Mouse (Mus musculus) heart, embryonic 14.5 days (tissue): ENCODE data around the gene 7420426K07Rik. TPM values are rescaled to one million over a fixed set of nuclear protein-coding genes. Genes with fewer than 3 reads are reported as not detected.

Experiments used
- ATAC-seq: fragments of 200-750 bp; cut with Nextera tagmentation; 2 replicates; pipeline ENCODE4 v1.8.0; 2017; ENCODE audit warnings: low read depth, moderate TSS enrichment; ENCODE audit not compliant: insufficient number of reproducible peaks, insufficient read depth, low FRiP score
- H3K27ac ChIP-seq, 2 experiments: fragments of 200-500 bp in 1 of 2; fragments of 300-500 bp in 1 of 2; sonication (generic) in 1 of 2; replicated peaks in 1 of 2; 2 replicates each; pipeline ENCODE4 v1.5.1; 2012 to 2014; ENCODE audit warnings: low read depth in 2 of 2, low read length in 2 of 2, control low read depth in 1 of 2, mild to moderate bottlenecking in 1 of 2, mixed read lengths in 1 of 2; ENCODE audit not compliant: control insufficient read depth in 1 of 2, insufficient read depth in 1 of 2
- H3K27me3 ChIP-seq: fragments of 300-500 bp; sonication (generic); 2 replicates; pipeline ENCODE4 v1.6.1; 2014; ENCODE audit warnings: mild to moderate bottlenecking, low read length, control low read depth; ENCODE audit not compliant: control insufficient read depth, insufficient read depth
- H3K36me3 ChIP-seq: fragments of 300-500 bp; sonication (generic); 2 replicates; pipeline ENCODE4 v1.6.1; 2014; ENCODE audit warnings: mild to moderate bottlenecking, control low read depth, low read length, mixed read lengths; ENCODE audit not compliant: control insufficient read depth, insufficient read depth
- H3K4me1 ChIP-seq, 2 experiments: fragments of 200-500 bp in 1 of 2; fragments of 300-500 bp in 1 of 2; sonication (generic) in 1 of 2; 2 replicates each; pipeline ENCODE4 v1.6.1; 2012 to 2014; ENCODE audit warnings: low read length in 2 of 2, control low read depth in 1 of 2, mixed read lengths in 1 of 2; ENCODE audit not compliant: control insufficient read depth in 2 of 2, insufficient read depth in 2 of 2
- H3K4me2 ChIP-seq: fragments of 300-500 bp; sonication (generic); 2 replicates; pipeline ENCODE4 v1.6.1; 2014; ENCODE audit warnings: mild to moderate bottlenecking, low read length
- H3K4me3 ChIP-seq, 2 experiments: fragments of 200-500 bp in 1 of 2; fragments of 300-500 bp in 1 of 2; sonication (generic) in 1 of 2; 2 replicates each; pipeline ENCODE4 v1.5.1; 2012 to 2014; ENCODE audit warnings: low read length in 2 of 2, mild to moderate bottlenecking in 2 of 2, control low read depth in 1 of 2, low read depth in 1 of 2, moderate library complexity in 1 of 2; ENCODE audit not compliant: control insufficient read depth in 1 of 2, insufficient read depth in 1 of 2
- H3K9ac ChIP-seq: fragments of 300-500 bp; sonication (generic); 2 replicates; pipeline ENCODE4 v1.6.1; 2014; ENCODE audit warnings: mild to moderate bottlenecking, low read length
- H3K9me3 ChIP-seq: fragments of 300-500 bp; sonication (generic); 2 replicates; pipeline ENCODE4 v1.6.1; 2016; ENCODE audit warnings: low read length, control low read depth; ENCODE audit not compliant: control insufficient read depth
- WGBS: fragments of 180-500 bp; shearing (Covaris S2); extraction: QIAGEN DNeasy Blood & Tissue Kit; methylation state at CpG from one replicate; pipeline ENCODE4 v1.1.7; 2014; 5-methylcytosine and 5-hydroxymethylcytosine counted together
- polyA plus RNA-seq: library from polyadenylated mRNA; unstranded; fragments of >200 nt; fragmentation: Nextera tagmentation; extraction: Ambion mirVana; gene quantifications from 2 replicates; pipeline ENCODE4 v1.2.1, GENCODE M21; 2014

Gene 7420426K07Rik
- polyA plus RNA-seq, 1 experiment from 2014 or later = not detected

DNA sequence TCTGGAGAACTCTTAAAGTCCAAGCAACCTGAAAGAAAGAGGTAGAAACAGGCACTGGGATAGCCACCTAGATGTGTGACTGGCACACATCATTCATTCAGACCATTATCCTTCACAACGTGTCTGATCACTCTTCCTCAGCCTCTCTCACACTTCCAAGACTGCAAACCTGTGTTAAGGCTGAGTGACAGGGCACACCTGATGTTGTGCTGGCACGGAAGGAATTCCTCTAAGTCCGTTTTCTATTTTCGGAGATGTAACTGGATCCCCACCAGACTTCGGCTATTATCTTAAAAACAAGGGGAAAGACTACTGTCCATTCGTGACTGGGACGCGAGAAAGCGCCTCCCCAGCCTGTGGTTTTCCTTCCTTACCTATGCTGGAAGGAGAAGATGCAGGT lies 50.9 kb downstream of the 7420426K07Rik start:
- Histone ChIP-seq H3K9ac (no peak overlapping the region), H3K27ac (no peak overlapping the region), H3K4me2 (no peak overlapping the region), H3K36me3 (no peaks in the 10 kb centered on the region), H3K4me3 (no peak overlapping the region), H3K27me3 (peaks cover 81% of the 10 kb centered on the region), H3K9me3 (no peaks in the 10 kb centered on the region), H3K4me1 (peaks cover 3 to 26% of the 10 kb centered on the region in 2 experiments; a peak in 2 of 4 replicates)
- WGBS = 3% methylated on average over 9 of the region's 9 CpGs
- no peak for ATAC-seq

Other genes starting within 250 kb of the 7420426K07Rik start
- not detected in 2 replicates for gene Prr23a1, start 60.6 kb upstream of the 7420426K07Rik start, polyA plus RNA-seq
- gene Prr23a2, start 46.6 kb upstream of the 7420426K07Rik start, polyA plus RNA-seq = not detected in 2 replicates
- not detected in 2 replicates for gene Prr23a3, start 38.4 kb upstream of the 7420426K07Rik start, polyA plus RNA-seq
- gene Foxl2, start 52.2 kb downstream of the 7420426K07Rik start, polyA plus RNA-seq = not detected in 2 replicates
- gene Faim, start 83.3 kb downstream of the 7420426K07Rik start, polyA plus RNA-seq = 32.3 and 32.5 TPM in 2 replicates
- gene Gm1123, start 132.6 kb downstream of the 7420426K07Rik start, polyA plus RNA-seq = 0.12 and 0.18 TPM in 2 replicates
- gene Pik3cb, start 237.5 kb downstream of the 7420426K07Rik start, polyA plus RNA-seq = 1.5 and 2.1 TPM in 2 replicates